Mouse (Mus musculus) heart, embryonic 14.5 days (tissue): ENCODE results near the gene Pfn3. TPM values are rescaled to one million over a fixed set of nuclear protein-coding genes. Genes with fewer than 3 reads are reported as not detected.

Source experiments
- ATAC-seq: fragments of 200-750 bp; cut with Nextera tagmentation; 2 replicates; pipeline ENCODE4 v1.8.0; 2017; ENCODE audit warnings: low read depth, moderate TSS enrichment; ENCODE audit not compliant: insufficient number of reproducible peaks, insufficient read depth, low FRiP score
- H3K27ac ChIP-seq, 2 experiments: fragments of 200-500 bp in 1 of 2; fragments of 300-500 bp in 1 of 2; sonication (generic) in 1 of 2; replicated peaks in 1 of 2; 2 replicates each; pipeline ENCODE4 v1.5.1; 2012 to 2014; ENCODE audit warnings: low read depth in 2 of 2, low read length in 2 of 2, control low read depth in 1 of 2, mild to moderate bottlenecking in 1 of 2, mixed read lengths in 1 of 2; ENCODE audit not compliant: control insufficient read depth in 1 of 2, insufficient read depth in 1 of 2
- H3K27me3 ChIP-seq: fragments of 300-500 bp; sonication (generic); 2 replicates; pipeline ENCODE4 v1.6.1; 2014; ENCODE audit warnings: mild to moderate bottlenecking, low read length, control low read depth; ENCODE audit not compliant: control insufficient read depth, insufficient read depth
- H3K36me3 ChIP-seq: fragments of 300-500 bp; sonication (generic); 2 replicates; pipeline ENCODE4 v1.6.1; 2014; ENCODE audit warnings: mild to moderate bottlenecking, control low read depth, low read length, mixed read lengths; ENCODE audit not compliant: control insufficient read depth, insufficient read depth
- H3K4me1 ChIP-seq, 2 experiments: fragments of 200-500 bp in 1 of 2; fragments of 300-500 bp in 1 of 2; sonication (generic) in 1 of 2; 2 replicates each; pipeline ENCODE4 v1.6.1; 2012 to 2014; ENCODE audit warnings: low read length in 2 of 2, control low read depth in 1 of 2, mixed read lengths in 1 of 2; ENCODE audit not compliant: control insufficient read depth in 2 of 2, insufficient read depth in 2 of 2
- H3K4me2 ChIP-seq: fragments of 300-500 bp; sonication (generic); 2 replicates; pipeline ENCODE4 v1.6.1; 2014; ENCODE audit warnings: mild to moderate bottlenecking, low read length
- H3K4me3 ChIP-seq, 2 experiments: fragments of 200-500 bp in 1 of 2; fragments of 300-500 bp in 1 of 2; sonication (generic) in 1 of 2; 2 replicates each; pipeline ENCODE4 v1.5.1; 2012 to 2014; ENCODE audit warnings: low read length in 2 of 2, mild to moderate bottlenecking in 2 of 2, control low read depth in 1 of 2, low read depth in 1 of 2, moderate library complexity in 1 of 2; ENCODE audit not compliant: control insufficient read depth in 1 of 2, insufficient read depth in 1 of 2
- H3K9ac ChIP-seq: fragments of 300-500 bp; sonication (generic); 2 replicates; pipeline ENCODE4 v1.6.1; 2014; ENCODE audit warnings: mild to moderate bottlenecking, low read length
- H3K9me3 ChIP-seq: fragments of 300-500 bp; sonication (generic); 2 replicates; pipeline ENCODE4 v1.6.1; 2016; ENCODE audit warnings: low read length, control low read depth; ENCODE audit not compliant: control insufficient read depth
- WGBS: fragments of 180-500 bp; shearing (Covaris S2); extraction: QIAGEN DNeasy Blood & Tissue Kit; methylation state at CpG from one replicate; pipeline ENCODE4 v1.1.7; 2014; 5-methylcytosine and 5-hydroxymethylcytosine counted together
- polyA plus RNA-seq: library from polyadenylated mRNA; unstranded; fragments of >200 nt; fragmentation: Nextera tagmentation; extraction: Ambion mirVana; gene quantifications from 2 replicates; pipeline ENCODE4 v1.2.1, GENCODE M21; 2014

Pfn3 gene
- polyA plus RNA-seq, 1 experiment from 2014 or later: not detected

DNA sequence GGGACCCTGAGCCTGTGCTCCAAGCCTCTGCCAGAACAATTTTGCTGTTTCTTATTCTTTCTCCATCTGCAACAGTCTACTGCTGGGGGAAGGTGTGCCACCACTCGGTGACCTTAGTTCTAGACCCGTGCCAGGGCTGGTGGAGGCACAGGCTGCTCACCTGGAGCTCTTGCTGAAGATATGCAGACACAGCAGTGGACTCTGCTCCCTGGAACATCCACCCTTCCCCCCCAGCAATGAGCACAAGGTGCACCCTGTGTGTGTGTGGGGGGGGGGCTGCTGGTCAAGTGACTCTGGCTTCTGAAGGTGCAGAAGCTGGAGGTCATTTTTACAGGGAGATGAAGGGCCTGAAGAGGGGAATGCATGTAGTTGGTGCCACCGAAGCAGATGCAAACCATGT lies 24.4 kb downstream of the Pfn3 start:
- Histone ChIP-seq H3K4me1 (no peaks in the 10 kb centered on the region), H3K9me3 (no peaks in the 10 kb centered on the region), H3K9ac (no peak overlapping the region), H3K4me3 (no peak overlapping the region), H3K27ac (no peak overlapping the region), H3K4me2 (no peak overlapping the region), H3K27me3 (0 out of 2 replicates have a peak, but pooled peaks cover 5% of the 10 kb centered on the region), H3K36me3 (no peaks in the 10 kb centered on the region)
- no peak for ATAC-seq
- WGBS: 76% methylated on average over 3 of the region's 3 CpGs

DNA sequence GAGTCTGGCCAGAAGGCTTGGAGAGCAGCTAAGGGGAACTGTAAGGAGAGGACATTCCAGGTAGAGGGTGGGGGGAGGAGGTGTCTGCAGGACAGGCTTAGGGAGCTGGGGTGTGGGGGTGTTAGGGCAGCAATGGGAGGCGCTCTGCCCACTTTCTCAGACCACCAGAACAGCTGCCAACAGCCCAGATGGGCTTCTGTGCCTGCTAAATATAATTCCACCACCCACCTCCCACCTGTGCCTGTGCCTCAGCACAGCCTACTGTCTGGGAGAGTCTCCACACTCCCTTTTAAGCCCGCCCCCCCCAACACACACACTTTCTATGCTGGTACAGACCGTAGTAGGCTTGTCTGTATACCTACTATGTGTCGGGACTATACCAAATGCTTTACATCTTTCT lies 33.2 kb downstream of the Pfn3 start:
- no peaks in the 10 kb centered on the region; a peak in 1 of 4 replicates for H3K4me1 ChIP-seq
- no peak overlapping the region for H3K27ac ChIP-seq
- no peaks in the 10 kb centered on the region for H3K36me3 ChIP-seq
- no peak for ATAC-seq
- H3K9me3 ChIP-seq: no peaks in the 10 kb centered on the region
- H3K9ac ChIP-seq: no peak overlapping the region
- peaks cover 53% of the 10 kb centered on the region for H3K27me3 ChIP-seq
- no peak overlapping the region for H3K4me2 ChIP-seq
- WGBS: 72% methylated on average over 4 of the region's 4 CpGs
- no peak overlapping the region for H3K4me3 ChIP-seq

DNA sequence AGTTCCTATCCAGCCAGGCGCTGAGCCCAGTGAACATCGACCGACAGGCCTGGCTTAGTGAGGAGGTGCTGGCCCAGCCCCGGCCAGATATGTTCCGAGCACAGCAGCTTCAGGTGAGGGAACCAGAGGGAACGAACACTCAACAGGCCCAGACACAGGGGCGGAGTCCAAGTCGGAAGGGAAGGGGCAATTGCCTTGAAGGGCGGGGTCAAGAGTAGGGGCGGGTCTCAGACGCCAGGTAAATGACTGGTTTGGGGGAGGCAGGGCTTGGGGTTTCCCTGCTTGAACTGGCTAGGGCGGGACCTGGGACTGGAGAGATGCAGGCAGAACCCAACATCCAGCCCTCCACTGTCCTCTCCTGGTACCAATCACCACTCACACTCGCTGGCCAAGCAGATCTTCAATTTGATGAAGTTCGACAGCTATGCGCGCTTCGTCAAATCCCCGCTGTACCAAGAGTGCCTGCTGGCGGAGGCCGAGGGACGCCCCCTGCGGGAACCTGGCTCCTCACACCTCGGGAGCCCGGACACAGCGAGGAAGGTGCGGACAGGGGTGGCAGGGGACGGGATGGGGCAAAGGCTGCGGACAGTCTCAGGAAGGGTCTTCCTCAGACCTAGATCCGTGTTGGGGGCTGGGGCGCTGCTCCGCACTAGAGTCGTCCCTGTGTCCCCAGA lies 36.0 kb downstream of the Pfn3 start:
- Histone ChIP-seq H3K27ac (no peak overlapping the region), H3K36me3 (no peaks in the 10 kb centered on the region), H3K27me3 (peaks cover 66% of the 10 kb centered on the region), H3K9ac (no peak overlapping the region), H3K9me3 (no peaks in the 10 kb centered on the region), H3K4me1 (no peaks in the 10 kb centered on the region; a peak in 1 of 4 replicates), H3K4me2 (peak overlapping the region; percentile 25; the same call in 1 of the 2 replicates), H3K4me3 (no peak overlapping the region; a peak in 1 of 4 replicates)
- WGBS: 3% methylated on average over 32 of the region's 32 CpGs
- ATAC-seq: no peak

DNA sequence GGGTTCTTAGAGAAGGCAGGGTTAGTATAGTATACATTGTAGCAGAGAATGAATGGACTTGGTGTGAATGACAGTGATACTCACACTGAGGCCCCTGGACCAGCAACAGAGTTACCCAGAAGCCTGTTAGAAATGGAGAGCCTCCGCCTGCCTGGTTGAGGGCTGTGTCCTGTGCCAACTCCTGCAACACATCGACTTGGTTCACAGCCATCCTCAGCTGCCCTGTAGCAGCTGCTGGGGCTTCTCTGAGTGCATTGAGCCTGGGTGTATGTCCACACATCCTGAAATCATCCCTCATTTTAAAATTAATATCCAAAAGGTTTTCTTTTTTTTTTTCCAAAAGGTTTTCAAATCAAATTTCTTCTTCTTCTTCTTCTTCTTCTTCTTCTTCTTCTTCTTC lies 39.2 kb downstream of the Pfn3 start:
- Histone ChIP-seq H3K4me2 (no peak overlapping the region), H3K9me3 (no peaks in the 10 kb centered on the region), H3K27ac (no peak overlapping the region), H3K4me3 (no peak overlapping the region), H3K9ac (no peak overlapping the region), H3K27me3 (peaks cover 78% of the 10 kb centered on the region), H3K36me3 (no peaks in the 10 kb centered on the region), H3K4me1 (no peaks in the 10 kb centered on the region; a peak in 1 of 4 replicates)
- ATAC-seq: no peak
- 49% methylated on average over 2 of the region's 2 CpGs for WGBS

DNA sequence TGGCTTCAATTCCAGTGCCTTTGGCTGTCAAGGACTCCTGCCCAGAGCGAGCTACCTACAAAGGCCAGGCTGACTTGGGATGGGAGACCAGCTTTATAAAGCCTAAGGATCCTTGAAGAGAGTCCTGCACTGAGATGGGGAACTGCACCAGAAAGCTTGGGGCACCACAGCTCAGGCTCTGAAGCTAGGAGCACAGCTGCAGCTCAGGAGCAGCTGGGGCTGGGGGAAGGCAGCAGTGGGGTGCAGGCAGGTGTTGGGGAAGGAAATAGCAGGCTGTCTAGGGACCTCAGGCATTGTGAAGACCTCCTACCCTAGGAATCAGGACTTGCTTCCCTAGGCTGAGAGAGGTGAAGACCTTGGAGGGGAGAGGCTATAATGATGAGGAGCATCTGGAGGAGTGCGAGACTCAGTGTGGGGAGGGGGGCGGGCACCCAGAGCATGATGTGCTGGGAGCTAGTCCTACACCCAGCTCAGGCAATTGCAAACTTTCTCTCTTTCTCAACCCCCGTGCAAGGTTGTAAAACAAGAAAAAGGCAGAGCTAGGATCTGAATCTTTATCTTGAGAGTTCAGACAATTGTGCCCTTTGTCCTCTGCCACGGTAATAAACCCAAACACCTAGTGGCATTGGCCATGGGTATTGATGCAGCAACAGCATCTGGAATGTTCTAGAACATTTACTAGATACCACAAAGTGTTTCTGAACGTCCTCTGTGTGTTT lies 40.7 kb downstream of the Pfn3 start:
- WGBS: 54% methylated on average over 6 of the region's 6 CpGs
- Histone ChIP-seq H3K36me3 (no peaks in the 10 kb centered on the region), H3K4me2 (no peak overlapping the region), H3K9me3 (no peaks in the 10 kb centered on the region), H3K9ac (no peak overlapping the region), H3K27ac (no peak overlapping the region), H3K4me3 (no peak overlapping the region), H3K27me3 (peaks cover 63% of the 10 kb centered on the region), H3K4me1 (peaks cover 0 to 3% of the 10 kb centered on the region in 2 experiments; a peak in 2 of 4 replicates)
- ATAC-seq: no peak

DNA sequence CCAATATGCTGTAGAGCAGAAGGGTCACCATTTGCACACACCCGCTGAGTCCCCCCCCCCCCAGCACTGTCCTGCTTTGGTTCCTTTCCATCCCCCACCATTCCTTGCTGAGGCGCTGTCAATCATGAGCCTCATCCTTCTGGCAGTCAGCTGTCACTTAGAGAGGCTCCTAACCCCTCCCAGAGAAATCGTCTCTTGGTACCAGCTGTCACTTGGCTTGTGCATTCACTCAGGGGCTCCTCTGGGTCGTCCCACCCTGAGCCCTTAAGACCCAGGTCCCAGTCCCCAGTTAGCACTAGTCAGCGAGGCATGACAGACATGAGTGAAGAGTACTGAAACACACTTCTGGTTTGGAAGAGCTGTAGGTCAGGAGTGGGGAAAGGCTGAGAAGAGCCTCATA lies 43.3 kb downstream of the Pfn3 start:
- Histone ChIP-seq H3K9me3 (no peaks in the 10 kb centered on the region), H3K4me2 (no peak overlapping the region), H3K27me3 (peaks cover 40% of the 10 kb centered on the region), H3K4me1 (peaks cover 0 to 3% of the 10 kb centered on the region in 2 experiments; a peak in 1 of 4 replicates), H3K36me3 (no peaks in the 10 kb centered on the region), H3K4me3 (no peak overlapping the region), H3K9ac (no peak overlapping the region), H3K27ac (no peak overlapping the region)
- ATAC-seq: no peak
- 44% methylated on average over 4 of the region's 5 CpGs for WGBS

DNA sequence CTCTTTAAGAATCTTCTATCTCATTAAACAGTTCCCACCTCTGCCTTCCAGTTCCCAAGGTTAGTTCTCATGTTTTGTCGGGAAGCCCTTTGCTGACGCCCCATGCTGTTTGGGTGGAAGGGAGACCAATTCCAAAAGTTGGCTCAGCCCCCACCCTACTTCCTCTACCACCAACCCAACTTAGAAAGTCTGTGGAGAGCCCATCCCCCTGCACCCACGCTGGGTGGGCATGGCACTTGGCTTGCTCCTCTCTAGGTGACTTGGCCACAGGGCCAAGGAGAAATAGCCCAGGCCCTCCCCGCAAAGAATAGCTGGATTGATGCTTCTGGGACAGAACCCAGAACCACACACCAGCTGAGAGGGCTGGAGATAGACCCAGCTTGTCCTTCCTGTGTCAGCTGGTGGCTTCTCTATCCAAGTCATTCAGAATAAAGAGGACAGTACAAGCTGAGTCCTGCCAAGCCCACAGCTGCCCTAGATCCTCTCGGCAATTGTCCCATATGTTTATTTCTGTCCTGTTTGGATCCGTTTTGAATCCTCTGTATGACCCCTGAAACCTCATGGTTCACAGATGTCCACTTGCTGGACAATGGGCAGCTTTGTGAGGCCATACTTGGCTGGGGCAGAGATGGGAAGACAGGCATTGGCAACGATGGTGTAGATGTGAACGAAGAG lies 43.9 kb downstream of the Pfn3 start:
- no peaks in the 10 kb centered on the region for H3K9me3 ChIP-seq
- H3K4me2 ChIP-seq: no peak overlapping the region
- no peaks in the 10 kb centered on the region for H3K36me3 ChIP-seq
- no peak for ATAC-seq
- no peak overlapping the region for H3K4me3 ChIP-seq
- H3K27ac ChIP-seq: no peak overlapping the region
- H3K27me3 ChIP-seq: peaks cover 40% of the 10 kb centered on the region
- peaks cover 0 to 3% of the 10 kb centered on the region in 2 experiments; a peak in 1 of 4 replicates for H3K4me1 ChIP-seq
- H3K9ac ChIP-seq: no peak overlapping the region
- 66% methylated on average over 8 of the region's 8 CpGs for WGBS
